Mouse (Mus musculus): ENCODE data around the gene Gtpbp10. TPM values are rescaled to one million over a fixed set of nuclear protein-coding genes. Genes with fewer than 3 reads are reported as not detected.

The Gtpbp10 gene
- total and polyA plus RNA-seq, 3 experiments, result not detected

DNA sequence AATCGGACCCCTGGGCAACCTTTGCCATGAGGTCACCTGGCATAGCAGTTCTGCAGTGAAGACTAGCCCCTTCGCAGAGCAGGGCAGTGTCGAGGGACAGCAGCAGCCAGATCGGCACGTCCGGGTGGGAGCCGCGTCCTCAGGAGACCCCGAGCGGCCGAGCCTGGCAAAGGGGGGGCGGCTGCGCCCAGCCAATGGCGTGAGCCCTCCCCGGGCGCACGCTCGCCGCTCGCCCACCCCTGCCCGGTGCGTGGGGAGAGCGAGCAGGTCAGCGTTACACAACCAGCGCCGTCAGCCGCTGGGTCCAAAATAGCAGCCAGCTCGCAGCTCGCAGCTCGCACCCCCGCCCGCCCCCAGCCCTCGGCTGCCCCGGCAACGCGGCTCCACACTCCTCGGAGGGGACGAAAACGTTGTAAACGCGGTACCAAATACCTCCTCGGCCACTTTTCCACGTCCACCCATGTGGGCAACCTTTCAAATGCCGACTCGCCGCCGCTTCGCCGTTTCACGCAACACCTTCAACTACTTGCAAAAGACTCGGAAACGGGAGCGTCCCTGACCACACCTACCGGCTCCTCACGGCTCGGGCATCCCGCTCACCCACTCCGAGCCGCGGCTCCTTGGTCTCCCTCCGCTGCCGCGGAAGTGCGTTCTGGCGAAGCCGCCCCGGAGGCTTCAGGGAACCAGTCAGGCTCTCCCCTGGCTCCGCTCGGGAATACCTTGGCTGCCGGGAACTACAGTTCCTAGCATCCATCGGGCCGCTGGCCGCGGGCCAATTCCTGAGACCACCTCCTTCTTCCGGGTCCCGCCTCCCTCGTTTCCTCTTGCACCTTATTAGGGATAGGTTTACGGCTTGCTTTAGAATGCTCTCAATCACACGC lies 44.9 kb downstream of the Gtpbp10 start, which contains the start of gene Cldn12:
TSS of gene Cldn12 (minus strand) at position 763 of the 881 bp plus-strand sequence.
- peaks cover 5 to 27% of the 10 kb centered on the region in 2 experiments for H3K36me3 ChIP-seq (replicated peaks in 1 of 2; ENCODE audit: control insufficient read depth in 1 of 2, insufficient read depth in 1 of 2, low read length in 1 of 2)
- in situ Hi-C loops (cut with MboI; ENCODE audit: low pct_ligation_motif_present, low pct_unique_long_range_greater_than_20kb, low sequenced_read_pairs), result loop anchor here (25.0 kb wide), 1 partner anchor 123 kb away; no protein-coding TSS in a partner anchor
- no peaks in the 10 kb centered on the region for H3K27me3 ChIP-seq (replicated peaks)
- DNase-seq (ENCODE audit: extremely low read depth), result peak; percentile 76
- peaks cover 4% of the 10 kb centered on the region for H3K9me3 ChIP-seq (replicated peaks; ENCODE audit: low read length)
- peak within 1 kb of the TSS; percentile 58 for H3K4me2 ChIP-seq (ENCODE audit: insufficient read depth, low read depth, poor library complexity, severe bottlenecking)
- H3K4me3 ChIP-seq (replicated peaks in 1 of 3; ENCODE audit: low read depth in 2 of 3, low read length in 2 of 3, poor library complexity in 1 of 3), result peak within 1 kb of the TSS; percentile 69 to 81 (median 77)
- peaks cover 8 to 32% of the 10 kb centered on the region in 2 experiments for H3K4me1 ChIP-seq (ENCODE audit: control insufficient read depth in 1 of 2, insufficient read depth in 2 of 2)
- dilution Hi-C loops (cut with MboI; ENCODE audit: extremely low pct_ligation_motif_present, extremely low pct_unique_long_range_greater_than_20kb, low sequenced_read_pairs), result no loop called here
- TF ChIP-seq KAT2A (IDR thresholded peaks at IDR 0.05; ENCODE audit: insufficient replicate concordance, low read length) (no peak), ZMIZ1 (IDR thresholded peaks at IDR 0.05; ENCODE audit: low read depth, low read length) (no peak), HCFC1 (IDR thresholded peaks at IDR 0.05; ENCODE audit: low read depth, low read length) (peak; percentile 84), EP300 (IDR thresholded peaks at IDR 0.05; ENCODE audit: low read length) (no peak), MAZ (IDR thresholded peaks at IDR 0.05; ENCODE audit: low read depth, low read length) (0 out of 2 replicates have a peak, but pooled peaks have one; percentile 36), USF1 (IDR thresholded peaks at IDR 0.05; ENCODE audit: low read depth, low read length) (no peak), TCF12 (IDR thresholded peaks at IDR 0.05; ENCODE audit: low read depth, low read length) (peak; percentile 32; the same call in 1 of the 2 replicates), JUN (IDR thresholded peaks at IDR 0.05; ENCODE audit: insufficient read depth, low read depth, low read length) (no peak), BHLHE40 (IDR thresholded peaks at IDR 0.05; ENCODE audit: low read depth, low read length) (peak; percentile 40; the same call in 1 of the 2 replicates), JUND (conservative IDR thresholded peaks at IDR 0.05; ENCODE audit: low read depth, low read length) (no peak), CTCF (conservative IDR thresholded peaks at IDR 0.05 in 1 of 2, IDR thresholded peaks at IDR 0.05 in 1 of 2; ENCODE audit: low read depth in 2 of 2, low read length in 2 of 2) (no peak), NELFE (IDR thresholded peaks at IDR 0.05; ENCODE audit: low read depth, low read length) (peak; percentile 21; the same call in 1 of the 2 replicates), CHD1 (IDR thresholded peaks at IDR 0.05; ENCODE audit: low read depth, low read length) (no peak), CHD2 (IDR thresholded peaks at IDR 0.05; ENCODE audit: low read length) (no peak), UBTF (IDR thresholded peaks at IDR 0.05; ENCODE audit: low read depth, low read length) (0 out of 2 replicates have a peak, but pooled peaks have one; percentile 67), SMC3 (IDR thresholded peaks at IDR 0.05; ENCODE audit: low read depth, low read length) (no peak), MAX (IDR thresholded peaks at IDR 0.05; ENCODE audit: low read length) (no peak; the same call in 1 of the 2 replicates), ZC3H11A (IDR thresholded peaks at IDR 0.05; ENCODE audit: low read depth, low read length) (no peak), ZNF384 (IDR thresholded peaks at IDR 0.05; ENCODE audit: low read depth, low read length) (no peak), ELF1 (IDR thresholded peaks at IDR 0.05; ENCODE audit: low read depth, low read length) (peak; percentile 85), MXI1 (IDR thresholded peaks at IDR 0.05; ENCODE audit: low read depth, low read length) (peak; percentile 62), MAFK (IDR thresholded peaks at IDR 0.05; ENCODE audit: insufficient replicate concordance, low read length) (no peak), MEF2A (IDR thresholded peaks at IDR 0.05; ENCODE audit: borderline replicate concordance, low read depth, low read length) (peak; percentile 55), E2F4 (IDR thresholded peaks at IDR 0.05; ENCODE audit: insufficient replicate concordance, low read depth, low read length) (no peak), IRF4 (IDR thresholded peaks at IDR 0.05; ENCODE audit: low read depth, low read length) (no peak; the same call in 1 of the 2 replicates), MYC (IDR thresholded peaks at IDR 0.05; ENCODE audit: low read depth, low read length) (peak; percentile 33; the same call in 1 of the 2 replicates), RCOR1 (conservative IDR thresholded peaks at IDR 0.05; ENCODE audit: low read depth, low read length) (no peak), POLR2AphosphoS2 (IDR thresholded peaks at IDR 0.05; ENCODE audit: low read depth, low read length) (no peak), SIN3A (IDR thresholded peaks at IDR 0.05; ENCODE audit: low read length) (peak; percentile 81), ZKSCAN1 (IDR thresholded peaks at IDR 0.05; ENCODE audit: borderline replicate concordance, low read depth, low read length) (no peak), ETS1 (conservative IDR thresholded peaks at IDR 0.05; ENCODE audit: low read depth, low read length) (no peak), NRF1 (IDR thresholded peaks at IDR 0.05; ENCODE audit: low read depth, low read length) (peak; percentile 52; the same call in 1 of the 2 replicates), USF2 (conservative IDR thresholded peaks at IDR 0.05; ENCODE audit: low read depth, low read length) (no peak), GABPA (IDR thresholded peaks at IDR 0.05; ENCODE audit: insufficient replicate concordance, low read depth, low read length) (no peak), TBP (conservative IDR thresholded peaks at IDR 0.05; ENCODE audit: low read depth, low read length) (0 out of 2 replicates have a peak, but pooled peaks have one; percentile 18), RAD21 (IDR thresholded peaks at IDR 0.05; ENCODE audit: low read depth, low read length) (no peak), PAX5 (IDR thresholded peaks at IDR 0.05; ENCODE audit: low read length) (no peak), POLR2A (IDR thresholded peaks at IDR 0.05; ENCODE audit: low read depth, low read length) (peak; percentile 62)
- peak within 1 kb of the TSS; percentile 60 for H3K9ac ChIP-seq (ENCODE audit: insufficient read depth, low read depth)
- peak within 1 kb of the TSS; percentile 18 for H3K27ac ChIP-seq (ENCODE audit: insufficient read depth, low read depth)
- peaks cover 3% of the 10 kb centered on the region; the same call in 1 of the 2 replicates for H3K79me2 ChIP-seq (replicated peaks; ENCODE audit: control insufficient read depth, extremely low read depth, insufficient read depth, poor library complexity, severe bottlenecking)
